Mouse (Mus musculus) cortical plate, adult 2 months (tissue): ENCODE data around the gene Med12.

Source experiments
- CTCF ChIP-seq: fragments of 200-500 bp; IDR thresholded peaks from 2 replicates; pipeline ENCODE4 v1.5.1; 2011; ENCODE audit warnings: mild to moderate bottlenecking, control low read depth, low read length; ENCODE audit not compliant: insufficient read depth; ENCODE audit errors: extremely low read depth
- POLR2A ChIP-seq: fragments of 200-500 bp; IDR thresholded peaks from 2 replicates; pipeline ENCODE4 v1.6.1; 2011; ENCODE audit warnings: mild to moderate bottlenecking, low read length, control low read depth; ENCODE audit not compliant: insufficient read depth; ENCODE audit errors: extremely low read depth

DNA sequence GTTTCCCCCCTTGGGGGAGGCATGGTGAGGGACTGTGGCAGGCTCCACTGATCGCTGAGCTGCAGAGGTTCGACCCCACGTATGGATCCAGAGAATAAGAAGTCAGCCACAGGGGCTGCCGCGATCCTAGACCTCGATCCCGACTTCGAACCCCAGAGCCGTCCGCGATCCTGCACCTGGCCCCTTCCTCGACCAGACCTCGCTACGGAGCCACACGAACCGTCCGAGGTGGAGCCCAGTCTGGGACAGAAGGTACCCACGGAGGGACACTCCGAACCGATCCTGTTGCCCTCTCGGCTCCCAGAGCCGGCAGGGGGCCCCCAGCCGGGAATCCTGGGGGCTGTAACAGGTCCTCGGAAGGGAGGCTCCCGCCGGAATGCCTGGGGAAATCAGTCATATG lies 19.1 kb upstream of the Med12 start:
- no peak for TF ChIP-seq POLR2A
- TF ChIP-seq CTCF, result no peak
